Mouse (Mus musculus) gastrocnemius, postnatal 4 days (tissue): ENCODE results near the gene Tep1. TPM values are rescaled to one million over a fixed set of nuclear protein-coding genes. Genes with fewer than 3 reads are reported as not detected.

Experiments
- DNase-seq, 2 experiments: peaks; one replicate each; pipeline ENCODE4 v3.0.0; 2021 to 2022; ENCODE audit warnings: low spot score in 2 of 2, mixed read lengths in 2 of 2
- total RNA-seq, 2 experiments: library from RNA; stranded (reverse); gene quantifications; 2 replicates each; pipeline ENCODE4 v1.2.3; 2021

Tep1 gene
- total RNA-seq, 2 experiments from 2014 or later, result 9.7 to 12.2 TPM

GRCm38 (mm10) chr14:50796464-50796863, 73.9 kb downstream of the Tep1 start:
- no peak for DNase-seq

GRCm38 (mm10) chr14:50795965-50796364, 74.4 kb downstream of the Tep1 start:
- no peak for DNase-seq

DNA sequence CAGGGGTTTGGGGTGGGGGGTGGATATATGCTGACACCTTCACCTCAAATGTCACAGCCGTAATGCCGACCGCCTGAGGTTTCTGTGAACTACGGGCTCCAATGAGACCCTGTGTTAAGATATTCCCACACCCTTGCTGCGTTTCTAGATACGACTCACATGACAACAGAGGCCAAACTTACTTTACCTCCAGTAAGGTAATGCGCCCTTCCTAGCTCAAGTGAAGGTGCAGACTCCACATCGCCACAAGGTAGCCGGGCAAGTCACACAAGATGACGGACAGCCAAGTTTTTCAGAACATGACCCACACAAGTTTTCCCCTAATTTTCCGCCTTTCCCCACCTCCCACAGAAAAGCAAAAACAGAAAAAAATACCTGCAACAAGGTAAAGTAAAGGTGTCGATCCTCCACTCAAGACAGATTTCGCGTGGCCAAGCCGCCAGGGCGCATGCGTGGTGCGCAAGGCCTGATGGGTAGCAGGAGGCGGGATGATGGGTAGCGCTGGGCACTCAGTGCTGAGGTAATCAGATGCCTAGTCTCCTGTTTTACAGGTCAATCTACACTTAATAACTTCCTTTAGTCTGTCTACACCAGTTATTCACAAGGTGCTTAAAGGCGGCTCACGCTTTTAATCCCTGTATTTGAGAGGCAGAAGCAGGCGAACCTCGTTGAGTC, 75.0 kb downstream of the Tep1 start:
- no peak for DNase-seq

- DNase-seq, result no peak
Observed at GRCm38 (mm10) chr14:50788157-50788556, 82.2 kb downstream of the Tep1 start.

GRCm38 (mm10) chr14:50785251-50785637, 85.1 kb downstream of the Tep1 start, which contains the start of gene Ttc5:
Gene Ttc5, minus strand, starts transcription at chr14:50785519.
- DNase-seq, result peak; percentile 70 to 88

- no peak for DNase-seq
Observed at GRCm38 (mm10) chr14:50784391-50785250, 85.7 kb downstream of the Tep1 start.

DNA sequence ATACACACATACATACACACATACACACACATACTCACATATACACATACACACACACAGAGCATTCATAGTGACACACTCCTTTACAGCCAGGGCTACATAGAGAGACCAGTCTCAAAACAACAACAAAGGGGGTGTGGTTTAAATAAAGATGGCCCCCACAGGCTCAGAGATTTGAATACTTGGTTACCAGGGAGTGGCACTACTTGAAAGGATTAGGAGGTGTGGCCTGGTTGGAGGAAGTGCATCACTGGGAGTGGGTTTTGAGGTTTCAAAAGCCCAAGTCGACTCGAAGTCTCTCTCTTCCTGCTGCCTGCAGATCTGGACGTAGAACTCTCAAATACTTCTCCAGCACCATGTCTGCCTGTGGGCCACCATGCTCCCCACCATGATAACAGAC, 88.2 kb downstream of the Tep1 start:
- DNase-seq, result no peak

Other genes starting within 250 kb of the Tep1 start
- gene Olfr745, start 231.2 kb downstream of the Tep1 start, total RNA-seq, result not detected
- gene Olfr746, start 223.5 kb downstream of the Tep1 start, total RNA-seq, result not detected
- not detected for gene Olfr747, start 177.4 kb downstream of the Tep1 start, total RNA-seq
- not detected for gene Olfr748, start 163.2 kb downstream of the Tep1 start, total RNA-seq
- gene Olfr749, start 125.5 kb downstream of the Tep1 start, total RNA-seq, result not detected
- gene Ttc5, start 85.0 kb downstream of the Tep1 start, total RNA-seq, result 10 to 100 TPM; 27.9 to 32.7 TPM
- gene Ccnb1ip1, start 62.8 kb downstream of the Tep1 start, total RNA-seq, result not detected
- gene Parp2, start 62.7 kb downstream of the Tep1 start, total RNA-seq, result 10 to 100 TPM; 22.2 to 29.4 TPM
- gene Klhl33, start 26.9 kb upstream of the Tep1 start, total RNA-seq, result 10 to 100 TPM in 1 of 2 experiments, 1 to 10 TPM in 1; 5.8 to 10.1 TPM
- 10 to 100 TPM; 48.6 to 52.2 TPM for gene Osgep, start 54.3 kb upstream of the Tep1 start, total RNA-seq
- 10 to 100 TPM; 61.1 to 62.7 TPM for gene Apex1, start 54.4 kb upstream of the Tep1 start, total RNA-seq
- 10 to 100 TPM; 23.5 to 25.2 TPM for gene Pip4p1, start 60.3 kb upstream of the Tep1 start, total RNA-seq
- gene Pnp, start 60.5 kb upstream of the Tep1 start, total RNA-seq, result 10 to 100 TPM; 12.7 to 13.9 TPM
- 1 to 10 TPM; 7.9 to 8.5 TPM for gene Gm49342, start 74.0 kb upstream of the Tep1 start, total RNA-seq
- gene Pnp2, start 85.4 kb upstream of the Tep1 start, total RNA-seq, result under 1 TPM; 0.67 to 0.71 TPM
- not detected for gene Rnase10, start 137.2 kb upstream of the Tep1 start, total RNA-seq
- gene Rnase9, start 171.3 kb upstream of the Tep1 start, total RNA-seq, result not detected
- gene Rnase11, start 179.6 kb upstream of the Tep1 start, total RNA-seq, result not detected
- gene Rnase12, start 187.1 kb upstream of the Tep1 start, total RNA-seq, result not detected
- not detected for gene Olfr750, start 203.9 kb upstream of the Tep1 start, total RNA-seq
- gene Rnase4, start 220.5 kb upstream of the Tep1 start, total RNA-seq, result 10 to 100 TPM; 76.4 to 86.0 TPM
- gene Ang, start 220.6 kb upstream of the Tep1 start, total RNA-seq, result 1 to 10 TPM; 7.7 to 8.9 TPM
- not detected for gene Eddm3b, start 243.9 kb upstream of the Tep1 start, total RNA-seq